Mouse (Mus musculus) stomach, embryonic 14.5 days (tissue): ENCODE measurements around the gene Sox30. TPM values are rescaled to one million over a fixed set of nuclear protein-coding genes. Genes with fewer than 3 reads are reported as not detected.

Experiments
- ATAC-seq: fragments of 200-750 bp; cut with Nextera tagmentation; 2 replicates; pipeline ENCODE4 v1.8.0; 2017; ENCODE audit warnings: low read depth, moderate TSS enrichment; ENCODE audit not compliant: insufficient number of reproducible peaks, insufficient read depth, low FRiP score
- H3K27ac ChIP-seq: fragments of 300-500 bp; sonication (generic); 2 replicates; pipeline ENCODE4 v1.5.1; 2014; ENCODE audit warnings: mild to moderate bottlenecking, low read length, moderate library complexity, mixed read lengths
- H3K27me3 ChIP-seq: fragments of 300-500 bp; sonication (generic); 2 replicates; pipeline ENCODE4 v1.6.1; 2014; ENCODE audit warnings: low read length, control low read depth, mixed read lengths; ENCODE audit not compliant: control insufficient read depth, insufficient read depth
- H3K36me3 ChIP-seq: fragments of 300-500 bp; sonication (generic); 2 replicates; pipeline ENCODE4 v1.6.1; 2014; ENCODE audit warnings: mild to moderate bottlenecking, control low read depth, low read length, moderate library complexity, mixed read lengths; ENCODE audit not compliant: control insufficient read depth, insufficient read depth
- H3K4me1 ChIP-seq: fragments of 300-500 bp; sonication (generic); 2 replicates; pipeline ENCODE4 v1.6.1; 2014; ENCODE audit warnings: low read length, control low read depth, mixed read lengths; ENCODE audit not compliant: control insufficient read depth, insufficient read depth
- H3K4me2 ChIP-seq: fragments of 300-500 bp; sonication (generic); replicated peaks from 2 replicates; pipeline ENCODE4 v1.6.1; 2014; ENCODE audit warnings: low read depth, low read length, control low read depth
- H3K4me3 ChIP-seq: fragments of 300-500 bp; sonication (generic); 2 replicates; pipeline ENCODE4 v1.5.1; 2014; ENCODE audit warnings: low read depth, low read length, control low read depth
- H3K9ac ChIP-seq: fragments of 300-500 bp; sonication (generic); replicated peaks from 2 replicates; pipeline ENCODE4 v1.6.1; 2014; ENCODE audit warnings: low read depth, mild to moderate bottlenecking, control low read depth, low read length, moderate library complexity, mixed read lengths
- H3K9me3 ChIP-seq: fragments of 300-500 bp; sonication (generic); 2 replicates; pipeline ENCODE4 v1.6.1; 2016; ENCODE audit warnings: low read depth, low read length, control low read depth; ENCODE audit not compliant: control insufficient read depth
- WGBS: fragments of 180-500 bp; shearing (Covaris S2); extraction: QIAGEN DNeasy Blood & Tissue Kit; methylation state at CpG from one replicate; pipeline ENCODE4 v1.1.7; 2014; 5-methylcytosine and 5-hydroxymethylcytosine counted together
- polyA plus RNA-seq: library from polyadenylated mRNA; unstranded; fragments of >200 nt; fragmentation: Nextera tagmentation; extraction: Ambion mirVana; gene quantifications from 2 replicates; pipeline ENCODE4 v1.2.1, GENCODE M21; 2014

Gene Sox30
- polyA plus RNA-seq: 0.23 TPM in 1 of 2 replicates, not detected in the other

- H3K36me3 ChIP-seq: no peaks in the 10 kb centered on the region
- H3K9me3 ChIP-seq: peaks cover 4% of the 10 kb centered on the region; the same call in 1 of the 2 replicates
- peak; percentile 90 for ATAC-seq
- no peaks in the 10 kb centered on the region for H3K27me3 ChIP-seq
- H3K27ac ChIP-seq: peak within 1 kb of the TSS; percentile 39; the same call in 1 of the 2 replicates
- H3K4me3 ChIP-seq: peak within 1 kb of the TSS; percentile 47
- H3K9ac ChIP-seq: peak within 1 kb of the TSS; percentile 76
- H3K4me2 ChIP-seq: peak within 1 kb of the TSS; percentile 71
- no peaks in the 10 kb centered on the region for H3K4me1 ChIP-seq
- WGBS: 12% methylated on average over 90 of the region's 115 CpGs
These were observed at the start of gene Sox30 for GRCm38 (mm10) chr11:45979946-45980892. TSS of gene Sox30 (plus strand) at chr11:45980310.

- no peak for ATAC-seq
- 91% methylated on average over 10 of the region's 10 CpGs for WGBS
- Histone ChIP-seq H3K36me3 (peaks cover 53% of the 10 kb centered on the region), H3K4me2 (no peak overlapping the region), H3K27ac (no peak overlapping the region), H3K27me3 (no peaks in the 10 kb centered on the region), H3K4me3 (no peak overlapping the region), H3K4me1 (no peaks in the 10 kb centered on the region), H3K9me3 (no peaks in the 10 kb centered on the region), H3K9ac (no peak overlapping the region)
These were observed 47.3 kb upstream of the Sox30 start for GRCm38 (mm10) chr11:45932771-45933170.

DNA sequence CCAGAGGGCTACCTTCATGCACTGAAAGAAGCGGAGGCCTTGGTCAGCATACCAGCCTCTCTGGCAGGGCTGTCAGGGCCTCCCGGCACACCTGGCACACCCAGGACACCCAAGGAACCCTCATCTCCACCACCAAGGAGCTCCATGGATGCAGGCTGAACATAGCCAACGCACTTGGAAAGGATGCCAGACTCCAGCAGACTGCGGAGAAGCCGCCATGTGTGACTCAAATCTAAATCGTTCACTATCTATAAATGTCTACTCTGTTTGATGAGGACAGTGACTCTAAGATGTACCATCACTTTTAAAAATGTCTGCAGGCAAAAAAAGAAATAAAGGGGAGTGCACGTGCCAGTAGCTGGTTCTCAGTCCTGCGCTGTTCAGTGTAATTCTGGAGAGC lies 42.6 kb upstream of the Sox30 start:
- Histone ChIP-seq H3K27me3 (no peaks in the 10 kb centered on the region), H3K36me3 (peaks cover 41% of the 10 kb centered on the region), H3K9me3 (no peaks in the 10 kb centered on the region), H3K4me2 (no peak overlapping the region), H3K9ac (no peak overlapping the region), H3K4me3 (no peak overlapping the region), H3K27ac (no peak overlapping the region), H3K4me1 (no peaks in the 10 kb centered on the region)
- ATAC-seq: no peak
- WGBS: 95% methylated on average over 8 of the region's 8 CpGs

DNA sequence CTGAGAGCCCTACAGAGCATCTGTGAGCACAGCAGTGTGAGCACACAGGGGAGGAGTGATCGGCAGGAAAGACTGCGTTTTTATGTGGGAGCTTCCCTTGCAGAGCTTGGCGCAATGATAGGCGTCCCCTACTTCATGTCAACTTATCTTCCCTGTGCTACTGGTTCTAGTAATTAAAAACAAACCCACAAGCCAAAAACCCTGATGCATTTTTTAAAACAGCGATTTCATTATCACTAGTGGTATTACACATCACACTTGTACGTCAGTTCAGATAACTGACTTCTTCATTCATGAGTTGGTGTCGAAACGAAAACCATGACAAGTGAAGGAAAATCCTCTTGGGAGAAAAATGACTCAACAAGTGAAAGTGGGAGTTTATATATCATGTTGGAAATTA lies 41.2 kb upstream of the Sox30 start:
- no peak overlapping the region for H3K27ac ChIP-seq
- H3K4me3 ChIP-seq: no peak overlapping the region
- H3K4me2 ChIP-seq: no peak overlapping the region
- H3K36me3 ChIP-seq: peaks cover 29% of the 10 kb centered on the region
- WGBS: 87% methylated on average over 8 of the region's 8 CpGs
- H3K4me1 ChIP-seq: peaks cover 4% of the 10 kb centered on the region; the same call in 1 of the 2 replicates
- ATAC-seq: no peak
- H3K9ac ChIP-seq: no peak overlapping the region
- no peaks in the 10 kb centered on the region for H3K27me3 ChIP-seq
- no peaks in the 10 kb centered on the region for H3K9me3 ChIP-seq

DNA sequence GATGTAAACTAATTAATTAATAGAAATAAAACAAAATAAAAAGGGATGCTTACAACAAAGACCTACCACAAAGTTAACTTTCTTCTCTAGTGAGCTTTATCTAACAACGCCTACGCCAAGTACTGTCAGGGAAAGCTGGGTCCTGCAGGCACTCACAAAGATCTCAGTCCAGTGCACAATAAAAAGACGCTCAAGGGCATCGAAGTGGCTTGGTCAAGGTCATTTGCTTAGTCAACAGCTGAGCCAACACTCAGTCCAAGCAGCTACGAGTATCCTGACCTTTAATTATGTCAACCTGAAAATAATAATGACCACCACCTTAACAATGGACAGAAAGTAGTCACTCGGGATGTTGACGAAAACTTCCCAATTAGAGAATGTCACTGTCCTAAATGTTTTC lies 37.8 kb upstream of the Sox30 start:
- 94% methylated on average over 7 of the region's 7 CpGs for WGBS
- no peak overlapping the region for H3K4me2 ChIP-seq
- H3K27me3 ChIP-seq: no peaks in the 10 kb centered on the region
- no peak overlapping the region for H3K27ac ChIP-seq
- no peak for ATAC-seq
- no peak overlapping the region for H3K9ac ChIP-seq
- peaks cover 4% of the 10 kb centered on the region; the same call in 1 of the 2 replicates for H3K4me1 ChIP-seq
- H3K4me3 ChIP-seq: no peak overlapping the region
- H3K9me3 ChIP-seq: no peaks in the 10 kb centered on the region
- peaks cover 7% of the 10 kb centered on the region for H3K36me3 ChIP-seq

GRCm38 (mm10) chr11:45943108-45943705 lies 36.9 kb upstream of the Sox30 start:
- WGBS: 65% methylated on average over 7 of the region's 7 CpGs
- peak overlapping the region; percentile 11; the same call in 1 of the 2 replicates for H3K9ac ChIP-seq

GRCm38 (mm10) chr11:45943891-45944642 lies 36.0 kb upstream of the Sox30 start:
- Histone ChIP-seq H3K9ac (peak overlapping the region; percentile 85), H3K27me3 (no peaks in the 10 kb centered on the region), H3K9me3 (no peaks in the 10 kb centered on the region), H3K36me3 (peaks cover 6% of the 10 kb centered on the region; the same call in 1 of the 2 replicates), H3K4me2 (peak overlapping the region; percentile 71), H3K4me3 (peak overlapping the region; percentile 93), H3K27ac (peak overlapping the region; percentile 27; the same call in 1 of the 2 replicates), H3K4me1 (peaks cover 4% of the 10 kb centered on the region; the same call in 1 of the 2 replicates)
- under 1% methylated on average over 49 of the region's 49 CpGs for WGBS
- ATAC-seq: peak; percentile 53; the same call in 1 of the 2 replicates

More at GRCm38 (mm10) chr11:45943108-45943705, 36.9 kb upstream of the Sox30 start:
- Histone ChIP-seq H3K27ac (no peak overlapping the region), H3K4me1 (peaks cover 4% of the 10 kb centered on the region; the same call in 1 of the 2 replicates), H3K9me3 (no peaks in the 10 kb centered on the region), H3K27me3 (no peaks in the 10 kb centered on the region), H3K36me3 (peaks cover 6% of the 10 kb centered on the region; the same call in 1 of the 2 replicates), H3K4me3 (peak overlapping the region; percentile 93), H3K4me2 (peak overlapping the region; percentile 71)
- ATAC-seq: no peak
